Mouse (Mus musculus): ENCODE data around the gene Atrnl1.
"Not testable (repeated sequence)": the region's sequence is repeated elsewhere in the genome, so short reads cannot be mapped to it uniquely, and the experiment has no call there.

Gene Atrnl1

DNA sequence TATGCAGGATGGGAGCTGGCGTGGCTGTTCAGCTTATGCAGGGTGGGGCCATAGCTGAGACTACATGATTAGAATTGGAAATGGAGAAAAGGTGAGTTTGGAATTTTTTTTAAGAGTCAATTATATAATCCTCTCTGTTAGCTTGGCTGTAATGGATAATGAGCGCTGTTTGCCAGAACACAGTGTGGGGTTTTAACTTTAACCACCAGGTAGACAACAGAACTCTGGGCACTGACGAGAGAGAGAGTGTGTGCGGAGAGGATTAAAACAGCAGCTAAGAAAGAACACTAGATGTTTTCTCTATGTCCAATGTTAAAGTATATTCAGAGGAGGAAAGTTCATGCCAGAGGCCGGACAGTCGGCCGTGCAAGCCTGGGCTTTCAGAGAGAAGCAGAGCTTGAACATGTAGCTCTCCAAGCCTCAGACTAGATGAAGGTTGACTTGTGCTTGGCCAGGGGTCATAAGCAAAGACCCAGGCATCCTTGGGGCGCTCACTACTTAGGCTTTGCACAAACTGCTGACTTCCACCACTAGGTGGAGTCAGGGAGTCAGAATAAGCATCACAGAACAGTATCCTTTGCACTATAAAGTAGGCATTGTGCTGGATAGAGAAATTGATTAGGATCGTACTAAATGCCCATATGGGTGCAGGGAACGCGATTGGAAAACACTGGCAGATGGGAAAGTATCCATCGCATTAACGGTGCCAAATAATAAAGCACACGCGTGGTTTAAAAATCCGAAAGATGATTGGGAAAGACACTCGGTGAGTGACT is 205.6 kb downstream of the Atrnl1 start:
- DNase-seq (ENCODE audit: low read depth, low spot score), result peak; percentile 41

- no peak for DNase-seq (ENCODE audit: low read depth, low spot score)
Observed at GRCm38 (mm10) chr19:57817736-57818135, 206.9 kb downstream of the Atrnl1 start.

- DNase-seq (ENCODE audit: low read depth, low spot score), result no peak
Observed at GRCm38 (mm10) chr19:57823446-57823845, 212.6 kb downstream of the Atrnl1 start.

DNA sequence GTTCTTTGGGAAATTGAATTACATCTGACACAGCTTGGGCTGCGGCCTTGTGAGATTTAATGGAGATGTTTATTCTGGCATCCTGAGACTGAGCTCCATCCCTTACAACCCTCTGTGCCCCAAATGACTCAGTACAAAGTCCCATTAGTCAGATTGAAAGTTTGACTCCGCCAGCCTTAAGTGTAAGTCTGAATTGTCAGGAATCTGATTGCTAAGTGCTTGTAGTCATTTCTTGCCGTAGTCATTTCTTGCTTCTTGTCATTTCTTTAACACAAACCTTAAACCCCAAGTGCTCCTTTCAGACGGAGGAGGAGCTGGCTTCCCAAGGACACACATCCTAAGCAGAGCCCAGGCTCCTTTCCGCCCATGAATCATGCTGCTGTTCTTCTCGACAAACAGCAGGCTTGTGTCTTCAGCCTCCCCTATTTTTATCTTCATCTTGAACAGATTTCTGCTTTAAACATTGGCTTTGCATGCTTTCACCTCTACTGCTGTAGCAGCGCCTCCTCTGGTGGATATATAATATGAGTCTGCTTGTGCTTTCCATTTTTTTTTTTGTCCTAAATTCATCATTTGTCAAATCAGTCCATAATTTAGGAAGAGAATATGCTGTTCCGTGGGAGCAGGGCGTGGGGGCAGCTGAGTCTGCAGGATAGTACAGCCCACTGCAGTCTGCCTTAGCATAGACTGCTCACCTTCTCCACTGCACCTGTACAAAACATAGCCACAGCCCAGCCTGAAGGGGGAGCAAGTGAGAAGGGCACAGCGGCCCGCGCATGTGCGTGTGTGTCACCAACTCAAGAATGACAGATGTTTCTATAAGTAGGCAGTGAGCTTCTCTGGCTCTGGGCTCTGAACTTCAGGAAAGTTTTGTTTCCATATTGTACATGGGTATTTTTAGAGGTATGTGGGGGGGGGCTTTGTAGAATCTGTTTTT is 214.7 kb downstream of the Atrnl1 start:
- no peak for DNase-seq (ENCODE audit: low read depth, low spot score)

DNA sequence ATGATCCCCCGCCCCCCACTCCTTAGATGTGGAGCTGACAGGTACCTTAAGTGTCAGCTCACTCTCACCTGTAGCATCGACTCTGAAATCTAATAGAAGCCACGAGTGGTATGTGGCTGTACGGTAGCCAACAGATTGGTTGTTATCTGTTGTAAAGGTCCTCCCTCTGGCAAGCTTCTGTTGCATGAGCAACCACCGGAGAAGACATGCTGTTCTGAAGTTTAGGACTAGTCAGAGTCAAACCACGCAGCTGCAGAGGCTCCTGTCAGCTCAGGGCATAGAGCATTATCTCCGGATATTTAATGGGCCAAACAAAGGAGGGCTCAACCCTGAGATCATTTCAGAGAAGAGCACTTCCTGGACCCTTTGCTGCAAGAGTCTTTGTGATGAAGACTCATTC is 222.2 kb downstream of the Atrnl1 start:
- no peak for DNase-seq (ENCODE audit: low read depth, low spot score)

DNA sequence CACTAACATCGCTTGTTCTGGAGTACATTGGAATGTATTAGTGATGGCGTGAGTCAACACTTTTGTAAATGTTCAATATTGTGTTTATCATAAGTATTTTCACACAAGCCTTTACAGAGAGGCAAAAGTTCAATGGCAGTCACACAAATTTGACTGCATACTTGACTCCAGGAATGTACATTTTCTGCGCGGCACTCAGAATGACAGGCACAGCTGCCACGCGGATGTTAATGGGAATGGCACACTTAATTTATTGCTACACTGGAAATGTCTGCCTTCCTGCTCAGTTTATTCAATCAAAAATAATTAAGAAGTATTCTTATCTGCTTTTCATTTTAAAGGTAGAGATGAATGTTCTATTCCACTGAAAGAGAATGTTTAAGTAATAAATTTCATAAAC is 227.0 kb downstream of the Atrnl1 start:
- DNase-seq (ENCODE audit: low read depth, low spot score), result no peak

DNA sequence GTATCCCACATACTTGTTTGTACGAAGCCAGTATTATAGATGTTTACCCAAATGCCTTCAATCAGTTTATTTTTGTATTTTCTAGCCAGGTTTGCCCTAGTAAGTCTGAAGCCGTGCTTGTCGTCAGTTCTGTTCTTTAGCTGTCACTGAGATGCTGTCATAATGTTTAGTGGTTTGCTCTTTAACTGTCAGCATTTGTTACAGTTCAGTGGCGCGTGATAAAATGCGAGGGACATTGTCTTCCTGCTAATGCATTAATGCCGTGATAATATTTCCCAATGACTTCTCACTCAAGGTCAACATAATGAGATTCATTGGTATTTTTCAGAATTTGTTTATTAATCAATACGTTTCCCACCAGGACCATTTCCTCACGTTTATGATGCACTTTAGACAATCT is 227.7 kb downstream of the Atrnl1 start:
- DNase-seq (ENCODE audit: low read depth, low spot score), result no peak

DNA sequence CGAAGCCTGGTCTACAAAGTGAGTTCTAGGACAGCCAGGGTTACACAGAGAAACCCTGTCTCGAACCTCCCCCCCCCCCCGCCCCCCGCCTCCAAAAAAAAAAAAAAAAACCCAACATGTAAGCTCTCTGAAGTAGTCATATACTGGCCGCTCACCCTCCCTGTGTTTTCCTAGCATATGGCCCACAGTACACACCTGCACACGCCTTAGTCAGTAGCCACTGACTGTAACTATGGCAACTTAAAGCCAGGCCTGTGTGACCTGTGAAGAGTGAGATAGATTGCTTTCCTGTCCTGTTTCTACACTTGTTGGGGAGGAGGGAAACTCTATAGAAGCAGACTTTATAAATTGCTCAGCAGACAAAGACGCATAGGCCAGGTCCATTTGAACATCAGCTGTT is 239.1 kb downstream of the Atrnl1 start:
- DNase-seq (ENCODE audit: low read depth, low spot score), result no peak

- DNase-seq (ENCODE audit: low read depth, low spot score), result no peak
Observed at GRCm38 (mm10) chr19:57868350-57868749, 257.5 kb downstream of the Atrnl1 start.

GRCm38 (mm10) chr19:57870871-57871270 is 260.0 kb downstream of the Atrnl1 start:
- no peak for DNase-seq (ENCODE audit: low read depth, low spot score)

GRCm38 (mm10) chr19:57876057-57876456 is 265.2 kb downstream of the Atrnl1 start:
- no peak for DNase-seq (ENCODE audit: low read depth, low spot score)

GRCm38 (mm10) chr19:57877343-57877742 is 266.5 kb downstream of the Atrnl1 start:
- no peak for DNase-seq (ENCODE audit: low read depth, low spot score)

DNA sequence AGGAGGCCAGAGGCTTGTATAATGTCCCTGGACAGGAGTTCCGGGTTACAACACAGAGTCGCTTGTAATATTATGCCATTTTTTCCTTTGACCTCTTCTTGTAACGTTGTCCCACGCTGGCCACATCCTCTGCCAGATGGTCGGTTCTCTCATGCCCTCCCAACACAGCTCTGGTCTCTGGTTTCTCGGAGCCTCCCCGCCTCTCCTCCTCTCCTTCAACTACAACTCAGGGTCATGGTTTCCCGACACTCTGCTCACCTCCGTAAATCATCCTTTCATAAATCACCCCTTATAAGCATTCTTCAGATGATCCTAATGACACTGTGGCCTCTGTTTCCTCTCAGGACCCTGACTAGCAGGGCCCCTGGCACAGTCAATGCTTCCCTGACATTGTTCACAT is 267.7 kb downstream of the Atrnl1 start:
- DNase-seq (ENCODE audit: low read depth, low spot score), result no peak

DNA sequence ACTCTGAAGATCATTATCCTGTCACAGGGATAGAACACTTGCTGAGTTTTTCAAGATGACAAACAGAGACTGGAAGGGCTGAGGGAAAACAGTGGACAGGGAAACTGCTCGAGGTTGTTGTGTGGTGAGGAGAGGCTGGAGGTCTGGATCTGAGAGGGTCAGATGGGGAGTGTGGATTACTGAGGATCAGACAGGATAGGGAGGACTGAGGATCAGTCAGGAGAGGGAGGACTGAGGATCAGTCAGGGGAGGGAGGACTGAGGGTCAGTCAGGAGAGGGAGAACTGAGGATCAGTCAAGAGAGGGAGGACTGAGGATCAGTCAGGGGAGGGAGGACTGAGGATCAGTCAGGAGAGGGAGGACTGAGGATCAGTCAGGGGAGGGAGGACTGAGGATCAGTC is 269.0 kb downstream of the Atrnl1 start:
- not testable (repeated sequence) for DNase-seq (ENCODE audit: low read depth, low spot score)

- no peak for DNase-seq (ENCODE audit: low read depth, low spot score)
Observed at GRCm38 (mm10) chr19:57881927-57882326, 271.1 kb downstream of the Atrnl1 start.

- no peak for DNase-seq (ENCODE audit: low read depth, low spot score)
Observed at GRCm38 (mm10) chr19:57888871-57889270, 278.0 kb downstream of the Atrnl1 start.

DNA sequence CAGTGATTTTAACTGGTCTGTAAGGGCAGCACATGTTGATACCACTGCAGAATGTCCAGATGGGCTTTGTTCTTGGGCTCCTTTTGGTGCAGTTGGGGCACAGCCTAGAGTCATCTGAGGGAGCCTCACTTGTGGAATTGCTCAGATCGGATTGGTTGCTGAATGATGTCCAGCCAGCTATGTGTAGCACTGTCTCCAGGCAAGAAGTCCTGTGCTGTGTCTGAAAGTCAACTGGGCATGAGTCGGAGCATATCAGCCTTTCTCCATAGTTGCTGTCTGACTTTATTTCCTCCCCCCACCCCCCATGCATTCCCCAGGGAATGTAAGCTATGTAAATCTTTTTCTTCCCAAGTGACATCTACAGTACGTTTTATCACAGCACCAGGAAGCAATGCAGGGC is 278.9 kb downstream of the Atrnl1 start:
- no peak for DNase-seq (ENCODE audit: low read depth, low spot score)

DNA sequence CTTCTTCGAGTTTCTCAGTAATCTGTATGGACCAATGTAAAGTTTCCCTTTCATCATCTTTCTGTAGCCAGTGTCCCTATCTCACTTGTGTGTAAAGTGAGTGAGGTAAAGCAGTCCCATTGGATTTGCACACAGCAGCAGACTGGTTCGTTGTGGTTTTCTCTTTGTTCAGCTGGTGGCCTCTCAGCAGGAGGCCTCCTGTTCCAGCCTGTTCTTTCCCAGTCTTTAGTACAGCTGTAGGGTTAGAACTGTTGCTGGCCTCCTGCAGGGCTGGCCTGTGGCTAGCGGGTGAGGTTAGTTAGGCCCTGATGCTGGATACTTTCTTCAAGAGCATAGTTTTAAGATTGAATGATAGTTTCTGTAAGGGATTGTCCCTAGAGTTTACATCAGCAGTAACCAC is 280.1 kb downstream of the Atrnl1 start:
- DNase-seq (ENCODE audit: low read depth, low spot score), result no peak

- DNase-seq (ENCODE audit: low read depth, low spot score), result no peak
Observed at GRCm38 (mm10) chr19:57894191-57894590, 283.4 kb downstream of the Atrnl1 start.

GRCm38 (mm10) chr19:57900037-57900436 is 289.2 kb downstream of the Atrnl1 start:
- DNase-seq (ENCODE audit: low read depth, low spot score), result no peak

- DNase-seq (ENCODE audit: low read depth, low spot score), result no peak
Observed at GRCm38 (mm10) chr19:57909466-57909865, 298.6 kb downstream of the Atrnl1 start.

DNA sequence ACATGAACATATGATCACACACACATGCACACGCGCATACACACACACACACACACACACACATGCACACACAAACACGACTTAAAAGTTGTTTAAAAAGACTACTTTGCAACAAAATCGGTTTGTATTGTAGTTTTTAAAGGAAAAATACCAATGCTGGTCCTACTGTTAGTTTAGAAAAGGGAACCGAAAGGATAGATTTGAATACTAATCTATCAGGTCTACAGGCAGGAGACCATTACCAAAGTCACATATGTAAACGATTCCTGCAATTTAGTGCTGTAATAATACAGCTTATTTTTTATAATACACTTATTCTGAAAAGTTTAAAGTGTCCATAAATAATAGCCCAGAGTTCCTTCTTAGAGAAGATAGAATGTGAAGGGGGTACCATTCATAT is 299.8 kb downstream of the Atrnl1 start:
- DNase-seq (ENCODE audit: low read depth, low spot score), result no peak

DNA sequence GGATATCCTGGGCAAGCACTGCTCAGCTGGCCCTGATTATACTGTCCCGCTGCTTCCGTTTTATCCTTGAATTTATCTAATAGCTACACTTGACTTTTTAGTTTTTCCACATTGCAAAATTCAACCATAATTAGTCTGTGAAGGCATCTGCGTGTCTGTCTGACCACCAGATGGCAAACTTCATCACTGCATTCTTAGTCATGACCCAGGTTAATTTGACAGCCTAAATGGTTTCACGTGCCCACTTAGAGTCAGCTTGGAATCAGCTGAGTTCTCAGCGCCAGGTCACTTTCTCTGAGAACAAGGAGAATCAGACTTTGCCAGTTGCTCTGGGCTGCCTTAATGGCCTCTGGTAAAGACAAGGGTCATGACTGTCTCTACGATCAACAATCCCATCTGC is 305.5 kb downstream of the Atrnl1 start:
- no peak for DNase-seq (ENCODE audit: low read depth, low spot score)

Measured in retina, postnatal 7 days (tissue).